Mouse (Mus musculus) cortical plate, adult 2 months (tissue): ENCODE measurements at regions not wholly inside any gene's neighbourhood (a gene's known extent, or its start where the extent isn't known, plus 50 kb on each side); places are given as distances from the start of the nearest gene placed in this dataset.

Experiments
- CTCF ChIP-seq: fragments of 200-500 bp; IDR thresholded peaks from 2 replicates; pipeline ENCODE4 v1.5.1; 2011; ENCODE audit warnings: mild to moderate bottlenecking, control low read depth, low read length; ENCODE audit not compliant: insufficient read depth; ENCODE audit errors: extremely low read depth
- POLR2A ChIP-seq: fragments of 200-500 bp; IDR thresholded peaks from 2 replicates; pipeline ENCODE4 v1.6.1; 2011; ENCODE audit warnings: mild to moderate bottlenecking, low read length, control low read depth; ENCODE audit not compliant: insufficient read depth; ENCODE audit errors: extremely low read depth

- no peak for TF ChIP-seq CTCF
- no peak for TF ChIP-seq POLR2A
These were observed 226.6 kb downstream of the Fam43a start for GRCm38 (mm10) chr16:30826128-30826527.
